Mouse (Mus musculus): ENCODE data around the gene Gen1. TPM values are rescaled to one million over a fixed set of nuclear protein-coding genes. Genes with fewer than 3 reads are reported as not detected.

Gene Gen1
- total RNA-seq, 2 experiments from 2014 or later, result 1.5 to 2.5 TPM

Small RNA genes lying within 50 kb of the gene (microRNA-seq; reads per million reads assigned to microRNA genes)
- gene Mir7675, result 0 reads per million in 2 experiments

Other genes starting within 250 kb of the Gen1 start
- gene Kcns3, start 114.7 kb downstream of the Gen1 start, total RNA-seq (2021), result 1 to 10 TPM; 8.5 to 8.6 TPM
- gene Msgn1, start 56.8 kb downstream of the Gen1 start, total RNA-seq (2021), result not detected
- gene Smc6, start 85 bp upstream of the Gen1 start, total RNA-seq (2021), result 10 to 100 TPM; 30.4 to 33.4 TPM
- 100 to 1,000 TPM; 707 to 715 TPM for gene Vsnl1, start 170.8 kb upstream of the Gen1 start, total RNA-seq (2021)
- 1 to 10 TPM; 2.0 to 2.5 TPM for gene Rad51ap2, start 190.3 kb upstream of the Gen1 start, total RNA-seq (2021)

Data from left cerebral cortex, adult 18-20 months (tissue).